Mouse (Mus musculus): ENCODE measurements around the gene Gm10192. TPM values are rescaled to one million over a fixed set of nuclear protein-coding genes. Genes with fewer than 3 reads are reported as not detected.
"Not testable (repeated sequence)": the region's sequence is repeated elsewhere in the genome, so short reads cannot be mapped to it uniquely, and the experiment has no call there.

The Gm10192 gene
- not detected in 2 replicates for polyA plus RNA-seq (2015; fragmentation: Nextera tagmentation; extraction: Ambion mirVana)

DNA sequence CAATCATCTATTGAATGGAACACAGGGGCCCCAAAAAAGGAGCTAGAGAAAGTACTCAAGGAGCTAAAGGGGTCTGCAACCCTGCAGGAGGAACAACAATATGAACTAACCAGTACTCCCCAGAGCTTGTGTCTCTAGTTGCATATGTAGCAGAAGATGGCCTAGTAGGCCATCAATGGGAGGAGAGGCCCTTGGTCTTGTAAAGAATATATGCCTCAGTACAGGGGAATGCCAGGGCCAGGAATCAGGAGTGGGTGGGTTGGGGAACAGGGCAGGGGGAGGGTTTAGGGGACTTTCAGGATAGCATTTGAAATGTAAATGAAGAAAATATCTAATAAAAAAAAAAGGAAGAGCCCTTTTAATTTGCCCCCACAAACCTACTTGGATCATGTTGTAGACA, at the start of gene Gm10192:
Gene Gm10192, minus strand, starts transcription at position 101 of the 400 bp plus-strand sequence.
- H3K27me3 ChIP-seq; H3K4me2 ChIP-seq (replicated peaks); H3K4me1 ChIP-seq (replicated peaks); H3K27ac ChIP-seq; H3K4me3 ChIP-seq (replicated peaks); H3K9me3 ChIP-seq; H3K9ac ChIP-seq (replicated peaks); H3K36me3 ChIP-seq; ATAC-seq: not testable (repeated sequence)

DNA sequence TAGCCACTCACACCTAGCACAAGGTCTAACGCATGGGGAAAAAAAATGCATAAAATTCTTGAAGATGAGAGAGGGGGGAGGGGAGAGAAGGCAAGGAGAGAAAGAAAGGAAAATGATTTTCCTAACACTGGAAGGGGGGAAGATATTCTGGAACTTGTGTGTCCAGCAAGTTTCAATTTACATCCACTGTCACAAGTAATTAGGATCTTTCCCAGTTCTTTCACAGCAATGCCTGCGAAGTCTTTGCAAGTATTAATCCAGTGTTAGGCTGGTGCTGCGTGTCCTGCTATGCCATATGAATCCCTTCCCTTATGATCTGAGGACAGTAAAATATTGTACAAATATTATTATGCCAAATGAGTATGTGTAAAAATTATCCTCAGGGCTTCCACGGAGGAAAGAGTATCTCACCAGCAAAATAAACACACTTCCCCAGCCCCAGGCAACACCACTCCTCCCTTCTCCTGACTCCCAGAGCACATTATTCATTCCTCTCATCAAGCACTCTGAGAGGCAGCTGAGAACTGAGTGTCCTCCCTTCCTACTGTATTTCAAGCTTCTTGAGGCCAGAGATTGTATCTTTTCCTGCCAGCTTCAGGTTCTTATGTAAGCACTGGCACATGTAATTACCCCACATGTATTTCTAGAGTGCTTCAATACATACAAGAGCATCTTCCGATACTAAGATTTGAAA, 47.6 kb upstream of the Gm10192 start:
- WGBS = 58% methylated on average over 5 of the region's 5 CpGs
- no peak for ATAC-seq
- H3K9me3 ChIP-seq = no peaks in the 10 kb centered on the region
- no peak overlapping the region for H3K9ac ChIP-seq (replicated peaks)
- no peak overlapping the region for H3K27ac ChIP-seq
- H3K4me3 ChIP-seq (replicated peaks) = no peak overlapping the region
- H3K27me3 ChIP-seq = no peaks in the 10 kb centered on the region
- H3K4me2 ChIP-seq (replicated peaks) = no peak overlapping the region
- no peaks in the 10 kb centered on the region for H3K36me3 ChIP-seq
- peaks cover 11% of the 10 kb centered on the region for H3K4me1 ChIP-seq (replicated peaks)

DNA sequence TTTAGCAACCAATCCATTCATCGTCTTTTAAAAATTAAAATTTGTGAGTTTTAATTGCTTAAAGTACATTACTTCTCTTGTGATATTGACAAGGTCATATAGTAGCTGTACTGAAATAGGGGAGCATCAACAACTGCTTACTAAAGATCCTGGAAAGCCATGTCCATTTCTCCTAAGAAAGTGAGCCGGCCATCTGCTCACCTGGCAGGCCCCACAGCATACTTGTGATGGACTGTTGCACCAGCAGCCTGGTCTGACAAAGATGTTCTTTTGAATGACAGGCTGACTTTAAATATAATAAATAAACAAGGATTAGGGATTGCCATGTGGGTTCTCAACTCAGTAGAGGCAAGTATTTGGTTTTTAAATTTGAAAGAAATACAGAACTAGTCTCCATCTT, 36.7 kb upstream of the Gm10192 start:
- Histone ChIP-seq H3K4me3 (replicated peaks) (no peak overlapping the region), H3K27me3 (no peaks in the 10 kb centered on the region), H3K9me3 (no peaks in the 10 kb centered on the region), H3K4me2 (replicated peaks) (no peak overlapping the region), H3K4me1 (replicated peaks) (no peaks in the 10 kb centered on the region), H3K9ac (replicated peaks) (no peak overlapping the region), H3K27ac (no peak overlapping the region), H3K36me3 (no peaks in the 10 kb centered on the region)
- WGBS = 96% methylated on average over 2 of the region's 2 CpGs
- no peak for ATAC-seq

DNA sequence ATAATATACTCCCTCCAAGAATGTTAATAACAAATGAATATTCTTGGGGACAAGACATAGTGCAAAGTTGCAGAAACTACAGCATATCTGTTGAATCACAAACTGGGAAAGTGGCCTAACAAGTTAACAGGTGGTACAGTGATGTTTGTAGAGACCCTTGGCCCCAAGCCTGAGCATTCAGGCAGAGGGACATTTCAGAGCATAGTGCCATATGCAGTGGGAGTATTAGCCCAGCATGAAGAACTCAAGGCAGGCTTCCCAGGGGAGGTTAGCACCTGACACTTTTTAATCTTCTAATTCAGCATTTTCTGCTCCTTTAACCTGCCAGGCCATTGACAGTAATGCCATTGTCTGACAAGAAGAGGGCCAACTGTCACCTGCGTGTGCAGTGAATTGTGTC, 34.9 kb upstream of the Gm10192 start:
- WGBS = 75% methylated on average over 1 of the region's 1 CpGs
- no peaks in the 10 kb centered on the region for H3K36me3 ChIP-seq
- H3K4me3 ChIP-seq (replicated peaks) = no peak overlapping the region
- H3K4me2 ChIP-seq (replicated peaks) = no peak overlapping the region
- no peaks in the 10 kb centered on the region for H3K4me1 ChIP-seq (replicated peaks)
- no peak overlapping the region for H3K9ac ChIP-seq (replicated peaks)
- no peak overlapping the region for H3K27ac ChIP-seq
- no peaks in the 10 kb centered on the region for H3K9me3 ChIP-seq
- ATAC-seq = no peak
- H3K27me3 ChIP-seq = no peaks in the 10 kb centered on the region

DNA sequence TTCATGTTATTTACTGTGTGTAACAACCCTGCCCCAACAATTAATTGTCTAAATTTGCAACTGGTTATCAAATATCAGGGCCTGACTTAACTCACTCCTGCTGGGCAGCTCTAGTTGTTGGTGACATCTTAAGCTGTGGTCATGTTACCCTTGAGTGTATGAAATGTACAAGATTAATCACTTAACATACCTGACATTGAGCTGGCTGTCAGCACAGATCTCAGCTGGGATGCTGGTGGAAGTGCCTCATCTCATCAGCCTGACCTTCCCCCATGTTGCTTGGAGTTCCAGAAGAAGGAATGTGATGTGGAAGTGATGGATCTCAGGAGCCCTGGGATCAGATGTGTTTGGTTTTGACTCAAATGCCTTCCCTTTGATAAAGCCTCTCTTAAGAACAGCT, 29.5 kb upstream of the Gm10192 start:
- ATAC-seq = no peak
- Histone ChIP-seq H3K4me2 (replicated peaks) (no peak overlapping the region), H3K9me3 (no peaks in the 10 kb centered on the region), H3K4me1 (replicated peaks) (no peaks in the 10 kb centered on the region), H3K4me3 (replicated peaks) (no peak overlapping the region), H3K27ac (no peak overlapping the region), H3K36me3 (no peaks in the 10 kb centered on the region), H3K9ac (replicated peaks) (no peak overlapping the region), H3K27me3 (no peaks in the 10 kb centered on the region)

DNA sequence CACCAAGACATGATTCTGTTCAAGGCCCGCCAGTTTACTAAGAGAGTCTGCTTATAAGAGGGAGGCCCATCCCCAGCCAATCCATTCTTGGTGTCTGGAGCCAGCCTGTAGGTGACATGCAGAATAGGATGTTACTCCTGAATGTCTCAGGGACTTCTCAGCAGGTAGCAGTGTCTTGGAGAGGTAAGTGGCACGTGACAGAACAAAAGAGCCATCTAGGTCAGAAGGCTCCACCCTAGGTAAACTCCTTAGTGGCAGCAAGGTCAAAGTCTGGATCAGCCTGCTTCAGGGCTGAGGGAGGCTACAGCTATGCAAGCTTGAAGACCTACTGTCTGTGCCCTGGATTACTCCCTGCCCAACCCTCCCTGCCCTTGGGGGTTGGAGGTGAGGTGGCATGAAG, 20.0 kb upstream of the Gm10192 start:
- not testable (repeated sequence) for H3K4me2 ChIP-seq (replicated peaks); H3K27me3 ChIP-seq; H3K9me3 ChIP-seq; ATAC-seq; H3K36me3 ChIP-seq; H3K4me1 ChIP-seq (replicated peaks); H3K27ac ChIP-seq; H3K4me3 ChIP-seq (replicated peaks); H3K9ac ChIP-seq (replicated peaks)
- 73% methylated on average over 2 of the region's 2 CpGs for WGBS

DNA sequence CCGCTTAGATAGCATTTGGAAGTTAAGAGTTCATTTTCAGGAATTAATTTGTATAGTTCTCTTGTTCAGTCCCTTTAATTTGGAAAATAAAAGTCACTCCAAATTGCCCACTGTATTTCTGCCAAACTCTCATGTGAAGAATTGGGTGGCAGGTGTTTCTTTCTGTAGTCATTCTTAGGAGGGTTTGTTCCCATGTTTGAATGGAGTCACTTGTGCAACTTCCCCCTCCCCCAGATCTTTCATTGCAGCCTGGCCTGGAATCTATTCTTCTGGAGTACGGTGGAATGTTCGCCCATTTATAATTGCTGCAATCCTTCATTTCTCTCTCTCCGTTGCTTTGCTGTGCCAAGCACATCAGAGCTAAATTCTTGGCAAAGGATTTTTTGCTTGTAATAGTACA, 10.2 kb upstream of the Gm10192 start:
- Histone ChIP-seq H3K9ac (replicated peaks) (no peak overlapping the region), H3K4me3 (replicated peaks) (no peak overlapping the region), H3K9me3 (no peaks in the 10 kb centered on the region), H3K4me1 (replicated peaks) (no peaks in the 10 kb centered on the region; the same call in 1 of the 2 replicates), H3K36me3 (no peaks in the 10 kb centered on the region), H3K4me2 (replicated peaks) (no peak overlapping the region), H3K27ac (no peak overlapping the region), H3K27me3 (no peaks in the 10 kb centered on the region)
- ATAC-seq = peak; percentile 43; the same call in 1 of the 2 replicates
- 27% methylated on average over 4 of the region's 4 CpGs for WGBS

DNA sequence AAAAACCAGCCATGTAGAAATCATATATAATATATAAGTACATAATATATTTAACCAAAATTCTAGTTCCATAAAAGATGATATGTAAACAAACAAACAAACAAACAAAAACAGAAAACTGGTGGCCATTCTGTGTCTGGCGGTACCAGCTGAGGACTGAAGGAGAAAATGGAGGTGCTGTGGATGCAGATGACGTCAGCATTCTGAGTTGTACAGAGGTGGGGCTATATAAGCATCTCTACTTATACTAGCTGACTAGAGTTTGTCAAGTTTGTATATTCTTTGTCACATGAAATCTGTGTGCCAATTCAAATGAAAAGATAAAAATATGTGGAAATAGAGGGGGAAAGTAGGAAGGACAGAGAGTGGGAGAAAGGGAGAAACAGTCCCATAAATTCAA, 9.6 kb upstream of the Gm10192 start:
- no peaks in the 10 kb centered on the region; the same call in 1 of the 2 replicates for H3K4me1 ChIP-seq (replicated peaks)
- no peak overlapping the region for H3K4me2 ChIP-seq (replicated peaks)
- no peak overlapping the region for H3K4me3 ChIP-seq (replicated peaks)
- H3K27me3 ChIP-seq = no peaks in the 10 kb centered on the region
- ATAC-seq = no peak
- H3K9me3 ChIP-seq = no peaks in the 10 kb centered on the region
- no peak overlapping the region for H3K9ac ChIP-seq (replicated peaks)
- no peak overlapping the region for H3K27ac ChIP-seq
- 74% methylated on average over 2 of the region's 2 CpGs for WGBS
- H3K36me3 ChIP-seq = no peaks in the 10 kb centered on the region

DNA sequence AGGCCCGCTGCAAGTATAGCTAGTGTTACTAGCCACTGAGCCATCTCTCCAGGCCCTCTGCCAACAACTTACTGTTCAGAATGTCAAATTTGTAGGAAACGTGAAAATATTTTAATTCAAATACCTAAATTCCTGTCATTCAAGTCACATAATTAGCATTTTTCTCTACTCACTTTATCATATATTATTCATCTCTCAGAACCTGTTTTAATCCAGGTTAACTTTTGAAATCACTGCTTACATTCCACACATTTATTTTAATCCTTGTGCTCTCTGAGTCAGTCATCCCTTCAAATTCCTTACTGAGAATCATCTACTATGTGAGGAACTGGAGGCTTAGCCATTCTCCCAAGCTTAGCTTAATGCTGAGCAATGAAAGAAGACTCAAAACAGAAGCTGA, 2.6 kb downstream of the Gm10192 start:
- no peak overlapping the region for H3K27ac ChIP-seq
- no peaks in the 10 kb centered on the region for H3K9me3 ChIP-seq

DNA sequence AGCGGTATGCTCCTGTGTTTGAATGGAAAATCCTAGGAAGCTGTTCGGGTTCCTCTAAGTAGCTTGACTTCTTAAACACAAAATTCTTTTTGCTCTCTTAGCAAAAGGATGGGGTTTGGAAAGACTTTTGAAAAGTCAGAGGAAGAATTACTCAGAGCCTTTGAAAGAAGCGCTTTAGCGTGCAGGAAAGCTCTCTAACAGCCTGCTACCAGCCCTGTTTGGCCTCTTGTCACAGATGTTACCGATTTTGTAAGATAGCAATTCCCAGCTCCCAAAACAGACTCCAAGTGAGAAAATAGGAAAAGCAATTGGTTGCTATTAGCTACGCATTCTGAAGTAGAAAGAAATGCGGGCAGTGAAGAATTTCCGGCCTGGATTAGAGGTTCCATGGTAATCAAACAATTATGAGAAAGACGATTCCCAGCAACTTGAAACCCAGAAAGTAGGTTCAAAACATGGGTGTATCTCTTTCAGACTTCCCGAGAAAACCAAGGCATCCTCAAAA, 26.1 kb downstream of the Gm10192 start:
- Histone ChIP-seq H3K36me3 (no peaks in the 10 kb centered on the region), H3K9ac (replicated peaks) (no peak overlapping the region), H3K4me2 (replicated peaks) (no peak overlapping the region), H3K9me3 (no peaks in the 10 kb centered on the region), H3K27me3 (no peaks in the 10 kb centered on the region), H3K27ac (no peak overlapping the region), H3K4me1 (replicated peaks) (peaks cover 19% of the 10 kb centered on the region), H3K4me3 (replicated peaks) (no peak overlapping the region)
- WGBS = 36% methylated on average over 10 of the region's 10 CpGs
- no peak for ATAC-seq

More for the DNA sequence above, 2.6 kb downstream of the Gm10192 start:
- WGBS = 88% methylated on average over 2 of the region's 2 CpGs
- H3K9ac ChIP-seq (replicated peaks) = no peak overlapping the region
- no peaks in the 10 kb centered on the region for H3K36me3 ChIP-seq
- H3K27me3 ChIP-seq = no peaks in the 10 kb centered on the region
- no peak for ATAC-seq
- no peak overlapping the region for H3K4me2 ChIP-seq (replicated peaks)
- no peaks in the 10 kb centered on the region for H3K4me1 ChIP-seq (replicated peaks)
- no peak overlapping the region for H3K4me3 ChIP-seq (replicated peaks)

DNA sequence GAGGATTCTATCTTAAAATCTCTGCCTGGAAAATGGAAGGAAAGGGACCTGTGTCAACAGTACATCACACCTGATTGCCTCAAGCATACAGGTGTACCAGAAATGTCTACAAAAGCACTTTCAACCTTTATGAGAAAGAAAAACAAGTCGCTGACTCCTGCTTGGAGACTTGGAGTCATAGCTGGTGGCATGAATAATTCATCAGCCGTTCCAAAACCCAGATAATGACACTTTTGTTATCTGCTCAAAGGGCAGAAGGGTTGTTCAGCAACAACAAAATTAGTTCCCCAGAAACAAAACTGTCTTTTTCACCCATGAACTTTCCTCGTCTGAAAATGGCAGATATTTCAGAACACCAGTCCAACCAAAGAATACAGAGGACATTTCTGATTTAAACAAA, 26.9 kb downstream of the Gm10192 start:
- Histone ChIP-seq H3K9ac (replicated peaks) (no peak overlapping the region), H3K4me2 (replicated peaks) (no peak overlapping the region), H3K36me3 (no peaks in the 10 kb centered on the region), H3K27me3 (no peaks in the 10 kb centered on the region), H3K4me3 (replicated peaks) (no peak overlapping the region), H3K4me1 (replicated peaks) (peaks cover 19% of the 10 kb centered on the region), H3K9me3 (no peaks in the 10 kb centered on the region), H3K27ac (no peak overlapping the region)
- 18% methylated on average over 3 of the region's 3 CpGs for WGBS
- ATAC-seq = no peak

DNA sequence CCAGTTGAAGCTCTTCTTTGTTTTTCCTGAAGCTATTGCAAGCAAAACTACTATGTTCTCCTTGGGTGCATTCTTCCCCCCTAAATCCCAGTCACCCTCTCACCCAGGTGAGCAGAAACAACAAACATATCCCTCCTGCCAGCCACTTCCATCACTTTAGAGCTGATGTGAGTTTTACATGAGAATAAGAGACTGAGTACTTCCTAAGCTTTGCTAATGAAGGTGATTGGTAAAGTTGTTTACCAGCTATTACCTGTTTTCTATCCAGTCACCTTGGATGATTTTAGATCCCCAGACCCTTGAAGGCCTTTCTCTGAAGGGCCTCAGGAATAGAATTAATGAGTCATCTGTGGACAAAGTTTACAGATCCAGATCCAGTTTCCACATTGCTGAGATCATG, 29.4 kb downstream of the Gm10192 start:
- no peak overlapping the region for H3K4me3 ChIP-seq (replicated peaks)
- H3K36me3 ChIP-seq = no peaks in the 10 kb centered on the region
- ATAC-seq = no peak
- no peaks in the 10 kb centered on the region for H3K27me3 ChIP-seq
- H3K9me3 ChIP-seq = no peaks in the 10 kb centered on the region
- H3K4me1 ChIP-seq (replicated peaks) = peaks cover 19% of the 10 kb centered on the region
- H3K27ac ChIP-seq = no peak overlapping the region
- H3K4me2 ChIP-seq (replicated peaks) = no peak overlapping the region
- H3K9ac ChIP-seq (replicated peaks) = no peak overlapping the region

DNA sequence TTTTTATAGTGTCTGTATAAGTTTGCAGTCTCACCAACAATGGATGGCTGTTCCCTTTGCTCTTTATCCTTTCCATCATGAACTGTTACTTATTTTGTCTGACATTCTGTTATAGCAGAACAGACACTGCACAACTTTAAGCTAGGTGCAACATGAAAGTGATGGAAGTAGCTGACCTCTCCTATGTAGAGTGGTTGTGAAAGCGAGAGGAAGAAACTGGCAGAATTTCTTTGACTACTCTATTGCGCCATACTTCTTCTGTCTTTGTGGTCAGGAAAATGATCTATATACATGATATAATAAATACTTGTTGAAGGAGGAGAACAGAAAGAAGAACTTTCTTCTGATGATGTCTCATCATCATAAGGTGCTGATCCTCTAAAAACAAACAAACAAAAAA, 40.5 kb downstream of the Gm10192 start:
- Histone ChIP-seq H3K9me3 (no peaks in the 10 kb centered on the region), H3K36me3 (no peaks in the 10 kb centered on the region), H3K4me1 (replicated peaks) (no peaks in the 10 kb centered on the region), H3K4me2 (replicated peaks) (no peak overlapping the region), H3K27ac (no peak overlapping the region), H3K27me3 (no peaks in the 10 kb centered on the region), H3K9ac (replicated peaks) (no peak overlapping the region), H3K4me3 (replicated peaks) (no peak overlapping the region)
- WGBS = 98% methylated on average over 2 of the region's 2 CpGs
- ATAC-seq = no peak
